Mouse (Mus musculus) midbrain, postnatal 0 days (tissue): ENCODE results near the gene Cdh16. TPM values are rescaled to one million over a fixed set of nuclear protein-coding genes. Genes with fewer than 3 reads are reported as not detected.

ENCODE experiments used
- ATAC-seq: fragments of 200-750 bp; cut with Nextera tagmentation; 2 replicates; pipeline ENCODE4 v1.8.0; 2017; ENCODE audit warnings: moderate number of reproducible peaks, mild to moderate bottlenecking, moderate TSS enrichment, moderate library complexity; ENCODE audit not compliant: low FRiP score
- DNase-seq: peaks from one replicate; pipeline ENCODE4 v3.0.0-alpha.2; 2015; ENCODE audit warnings: low spot score
- H3K27ac ChIP-seq: fragments of 300-500 bp; sonication (generic); 2 replicates; pipeline ENCODE4 v1.5.1; 2014; ENCODE audit warnings: low read depth, mild to moderate bottlenecking, low read length, mixed read lengths
- H3K27me3 ChIP-seq: fragments of 300-500 bp; sonication (generic); 2 replicates; pipeline ENCODE4 v1.6.1; 2014; ENCODE audit warnings: low read length, control low read depth, mixed read lengths; ENCODE audit not compliant: insufficient read depth
- H3K36me3 ChIP-seq: fragments of 300-500 bp; sonication (generic); 2 replicates; pipeline ENCODE4 v1.6.1; 2014; ENCODE audit warnings: low read length, control low read depth, mixed read lengths; ENCODE audit not compliant: insufficient read depth
- H3K4me1 ChIP-seq: fragments of 300-500 bp; sonication (generic); 2 replicates; pipeline ENCODE4 v1.6.1; 2014; ENCODE audit warnings: mild to moderate bottlenecking, control low read depth, antibody characterized with exemption, low read length, mixed read lengths; ENCODE audit not compliant: insufficient read depth
- H3K4me2 ChIP-seq: fragments of 300-500 bp; sonication (generic); 2 replicates; pipeline ENCODE4 v1.6.1; 2014; ENCODE audit warnings: low read depth, mild to moderate bottlenecking, low read length, mixed read lengths; ENCODE audit not compliant: poor library complexity, severe bottlenecking
- H3K4me3 ChIP-seq: fragments of 300-500 bp; sonication (generic); 2 replicates; pipeline ENCODE4 v1.5.1; 2014; ENCODE audit warnings: low read depth, mild to moderate bottlenecking, low read length, moderate library complexity
- H3K9ac ChIP-seq: fragments of 300-500 bp; sonication (generic); replicated peaks from 2 replicates; pipeline ENCODE4 v1.6.1; 2014; ENCODE audit warnings: mild to moderate bottlenecking, low read length, moderate library complexity, mixed read lengths; ENCODE audit not compliant: poor library complexity, severe bottlenecking
- H3K9me3 ChIP-seq: fragments of 300-500 bp; sonication (generic); 2 replicates; pipeline ENCODE4 v1.6.1; 2016; ENCODE audit warnings: low read length, control low read depth
- CTCF ChIP-seq: IDR thresholded peaks from 2 replicates; pipeline ENCODE4 v1.5.1; 2016; ENCODE audit warnings: antibody characterized with exemption, mild to moderate bottlenecking
- WGBS: fragments of 180-500 bp; shearing (Covaris S2); extraction: QIAGEN DNeasy Blood & Tissue Kit; methylation state at CpG from one replicate; pipeline ENCODE4 v1.1.7; 2014; 5-methylcytosine and 5-hydroxymethylcytosine counted together
- polyA plus RNA-seq: library from polyadenylated mRNA; unstranded; fragments of >200 nt; fragmentation: Nextera tagmentation; extraction: Ambion mirVana; gene quantifications from 2 replicates; pipeline ENCODE4 v1.2.1, GENCODE M21; 2015
- total RNA-seq: library from RNA; depleted of rRNA; stranded (reverse); fragments of >200 nt; gene quantifications from 2 replicates; pipeline ENCODE4 v1.2.3, GENCODE M21; 2014

The Cdh16 gene
- total and polyA plus RNA-seq, 2 experiments from 2014 or later, result not detected

DNA sequence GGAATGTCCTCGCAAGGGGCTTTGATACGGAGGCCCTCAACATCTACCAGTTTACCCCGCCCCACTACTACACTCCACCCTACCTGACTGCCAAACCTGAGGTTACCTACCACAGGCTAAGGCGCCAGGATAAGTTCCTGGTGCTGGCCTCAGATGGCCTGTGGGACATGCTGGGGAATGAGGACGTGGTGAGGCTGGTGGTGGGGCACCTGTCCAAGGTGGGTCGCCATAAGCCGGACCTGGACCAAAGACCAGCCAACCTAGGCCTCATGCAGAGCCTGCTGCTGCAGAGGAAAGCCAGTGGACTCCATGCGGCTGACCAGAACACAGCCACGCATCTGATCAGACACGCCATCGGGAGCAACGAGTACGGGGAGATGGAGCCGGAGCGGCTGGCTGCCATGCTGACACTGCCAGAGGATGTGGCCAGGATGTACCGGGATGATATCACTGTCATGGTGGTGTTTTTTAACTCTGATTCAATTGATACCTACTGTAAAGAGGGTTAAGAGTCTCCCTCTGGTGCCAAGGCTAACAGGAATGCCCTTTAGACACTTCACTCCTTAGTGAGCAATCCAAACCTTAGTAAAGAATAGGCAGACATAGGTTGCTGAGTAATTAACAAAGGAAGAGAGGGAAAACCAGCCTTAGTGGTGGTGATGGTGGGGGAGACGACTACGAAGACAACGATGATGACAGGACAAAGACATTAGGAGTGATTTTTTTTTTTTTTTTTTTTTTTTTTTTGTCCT, 29.4 kb downstream of the Cdh16 start:
- no peak overlapping the region for H3K9ac ChIP-seq
- H3K36me3 ChIP-seq, result peaks cover 14% of the 10 kb centered on the region
- H3K9me3 ChIP-seq, result no peaks in the 10 kb centered on the region
- H3K4me2 ChIP-seq, result no peak overlapping the region
- DNase-seq, result no peak
- H3K4me3 ChIP-seq, result no peak overlapping the region
- no peak for TF ChIP-seq CTCF
- 94% methylated on average over 19 of the region's 19 CpGs for WGBS
- ATAC-seq, result no peak
- H3K4me1 ChIP-seq, result no peaks in the 10 kb centered on the region
- H3K27ac ChIP-seq, result no peak overlapping the region
- H3K27me3 ChIP-seq, result no peaks in the 10 kb centered on the region

GRCm38 (mm10) chr8:104593536-104594325, 30.5 kb downstream of the Cdh16 start:
- H3K27ac ChIP-seq, result no peak overlapping the region
- peaks cover 14% of the 10 kb centered on the region for H3K36me3 ChIP-seq
- no peak for ATAC-seq
- 94% methylated on average over 31 of the region's 31 CpGs for WGBS
- no peak overlapping the region for H3K4me3 ChIP-seq
- no peak overlapping the region for H3K4me2 ChIP-seq
- no peak for TF ChIP-seq CTCF
- H3K9ac ChIP-seq, result no peak overlapping the region
- no peaks in the 10 kb centered on the region for H3K9me3 ChIP-seq
- no peaks in the 10 kb centered on the region for H3K4me1 ChIP-seq
- DNase-seq, result no peak
- no peaks in the 10 kb centered on the region for H3K27me3 ChIP-seq

GRCm38 (mm10) chr8:104592566-104592965, 31.6 kb downstream of the Cdh16 start:
- Histone ChIP-seq H3K9ac (peak overlapping the region; percentile 74; the same call in 1 of the 2 replicates), H3K4me3 (peak overlapping the region; percentile 69; the same call in 1 of the 2 replicates), H3K4me1 (no peaks in the 10 kb centered on the region), H3K9me3 (no peaks in the 10 kb centered on the region), H3K27me3 (no peaks in the 10 kb centered on the region), H3K27ac (no peak overlapping the region), H3K4me2 (peak overlapping the region; percentile 79), H3K36me3 (peaks cover 14% of the 10 kb centered on the region)
- TF ChIP-seq CTCF, result no peak
- ATAC-seq (no peak), DNase-seq (no peak)
- 54% methylated on average over 6 of the region's 6 CpGs for WGBS

DNA sequence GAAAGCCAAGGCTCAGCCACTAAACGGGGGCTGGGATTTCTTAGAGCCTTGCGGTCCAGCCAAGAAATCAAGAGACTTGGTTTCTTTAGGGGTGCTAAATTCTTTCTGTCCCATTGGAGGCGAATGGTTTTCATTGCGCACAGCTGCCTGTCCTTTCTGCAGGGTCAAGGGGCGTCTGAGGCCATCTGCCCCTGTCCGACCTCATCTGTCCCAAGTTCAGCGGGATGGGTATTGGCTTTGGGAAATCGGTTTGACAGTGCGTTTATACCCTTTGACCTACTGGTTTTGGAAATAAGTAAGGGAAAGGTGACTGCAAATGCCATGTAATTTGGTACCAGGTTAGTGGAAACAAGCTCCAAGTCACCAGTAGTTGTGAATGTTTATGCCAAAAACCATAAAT, 32.3 kb downstream of the Cdh16 start:
- 2% methylated on average over 9 of the region's 9 CpGs for WGBS
- Histone ChIP-seq H3K27me3 (no peaks in the 10 kb centered on the region), H3K36me3 (peaks cover 14% of the 10 kb centered on the region), H3K4me1 (no peaks in the 10 kb centered on the region), H3K27ac (peak overlapping the region; percentile 70), H3K4me3 (peak overlapping the region; percentile 69), H3K9me3 (no peaks in the 10 kb centered on the region), H3K9ac (peak overlapping the region; percentile 74), H3K4me2 (peak overlapping the region; percentile 79)
- DNase-seq, result no peak
- 0 out of 2 replicates have a peak, but pooled peaks have one; percentile 2 for ATAC-seq
- no peak for TF ChIP-seq CTCF

GRCm38 (mm10) chr8:104591133-104591834, 32.9 kb downstream of the Cdh16 start, which contains the start of gene Pdp2:
Pdp2 (plus strand) TSS chr8:104591451.
- H3K9me3 ChIP-seq, result no peaks in the 10 kb centered on the region
- peak within 1 kb of the TSS; percentile 79 for H3K4me2 ChIP-seq
- peaks cover 14% of the 10 kb centered on the region for H3K36me3 ChIP-seq
- peak within 1 kb of the TSS; percentile 74 for H3K9ac ChIP-seq
- H3K4me1 ChIP-seq, result no peaks in the 10 kb centered on the region
- no peak for TF ChIP-seq CTCF
- H3K4me3 ChIP-seq, result peak within 1 kb of the TSS; percentile 69
- WGBS, result under 1% methylated on average over 43 of the region's 44 CpGs
- no peaks in the 10 kb centered on the region for H3K27me3 ChIP-seq
- ATAC-seq (peak; percentile 94), DNase-seq (peak; percentile 94)
- H3K27ac ChIP-seq, result peak within 1 kb of the TSS; percentile 70
